Mouse (Mus musculus) duodenum, adult 2 months (tissue): ENCODE measurements around the gene Krt80. TPM values are rescaled to one million over a fixed set of nuclear protein-coding genes. Genes with fewer than 3 reads are reported as not detected.

Experiments used
- polyA plus RNA-seq: library from polyadenylated mRNA; depleted of rRNA; stranded (reverse); fragments of >200 nt; gene quantifications from 2 replicates; pipeline ENCODE4 v1.2.3, GENCODE M21; 2012; ENCODE audit warnings: low replicate concordance; rRNA removed

Krt80 gene
- polyA plus RNA-seq, result 0.53 and 2.5 TPM in 2 replicates

DNA sequence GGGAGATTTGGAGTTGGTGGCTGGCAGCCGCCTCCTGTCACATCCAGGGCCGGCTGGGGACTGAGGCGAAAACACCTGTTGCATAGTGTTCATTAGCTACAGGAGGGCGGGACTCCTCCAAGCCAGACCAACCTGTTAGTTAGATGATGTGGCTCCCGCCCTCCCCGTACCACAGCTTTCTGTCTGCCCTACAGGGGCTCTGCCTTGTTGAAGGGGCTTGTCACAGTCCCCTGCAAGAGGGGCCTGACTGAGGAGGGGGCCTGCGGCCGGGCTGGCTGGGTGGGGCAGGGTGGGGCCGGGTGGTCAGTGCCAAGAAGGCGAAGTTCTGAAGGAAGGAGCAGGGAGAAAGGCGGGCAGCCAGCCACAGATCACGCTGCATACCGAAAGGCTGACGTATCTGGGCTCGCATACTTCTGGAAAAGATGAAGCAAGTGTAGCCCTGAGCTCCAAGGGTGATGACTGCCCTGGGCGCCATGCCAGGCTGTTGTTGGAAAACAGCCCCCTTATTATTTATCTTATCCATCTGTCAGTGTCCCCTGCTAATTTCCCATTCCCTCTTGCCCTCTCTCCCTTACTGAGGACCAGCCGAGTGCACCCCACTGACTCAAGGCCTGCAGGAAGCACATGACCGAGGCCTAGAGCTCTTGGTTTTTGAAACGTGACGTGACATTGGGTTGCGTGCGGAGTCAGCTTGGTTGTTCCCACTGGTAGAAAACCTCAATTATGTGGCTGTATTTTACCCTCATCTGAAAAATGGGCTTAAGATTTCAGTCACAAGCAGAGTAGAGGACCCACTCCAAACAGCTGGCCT lies at the start of gene Krt80:
Gene Krt80, minus strand, starts transcription at position 62 of the 811 bp plus-strand sequence.

DNA sequence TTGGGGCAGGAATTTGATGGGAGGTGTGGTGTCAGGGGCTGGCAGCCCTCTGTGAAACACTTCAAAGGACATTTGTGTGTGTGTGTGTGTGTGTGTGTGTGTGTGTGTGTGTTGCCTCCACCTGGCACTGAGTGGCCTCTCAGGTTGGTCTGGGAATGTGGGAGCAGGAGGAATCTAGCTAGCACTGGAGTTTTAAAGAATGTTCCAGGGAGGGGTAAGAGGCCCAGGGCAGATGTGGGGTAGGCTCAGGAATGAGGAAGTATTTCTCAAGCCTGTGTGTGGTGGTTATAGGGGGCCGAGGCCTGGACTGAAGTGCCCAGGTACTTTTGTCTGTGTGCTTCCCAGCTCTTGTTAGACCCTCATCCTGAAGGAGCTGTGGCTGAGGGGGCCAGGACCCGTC lies 40.8 kb upstream of the Krt80 start, which contains the start of gene Krt7:
Gene Krt7, plus strand, starts transcription at position 269 of the 400 bp plus-strand sequence.

Other genes with a start within 250 kb of the Krt80 start
- 16.0 and 24.8 TPM in 2 replicates for gene Acvrl1, start 241.6 kb downstream of the Krt80 start, polyA plus RNA-seq
- gene Acvr1b, start 196.1 kb downstream of the Krt80 start, polyA plus RNA-seq, result 34.6 and 37.8 TPM in 2 replicates
- 11.1 and 12.9 TPM in 2 replicates for gene Grasp, start 146.0 kb downstream of the Krt80 start, polyA plus RNA-seq
- 7.1 and 11.9 TPM in 2 replicates for gene Nr4a1, start 115.9 kb downstream of the Krt80 start, polyA plus RNA-seq
- gene Atg101, start 85.9 kb downstream of the Krt80 start, polyA plus RNA-seq, result 23.4 and 25.2 TPM in 2 replicates
- 0.07 and 0.27 TPM in 2 replicates for gene 6030408B16Rik, start 77.0 kb downstream of the Krt80 start, polyA plus RNA-seq
- 24.5 and 50.1 TPM in 2 replicates for gene Krt7, start 40.9 kb upstream of the Krt80 start, polyA plus RNA-seq
- 0.51 TPM in 1 of 2 replicates, not detected in the other for gene Krt87, start 68.6 kb upstream of the Krt80 start, polyA plus RNA-seq
- 0.28 TPM in 1 of 2 replicates, not detected in the other for gene Krt88, start 77.6 kb upstream of the Krt80 start, polyA plus RNA-seq
- gene Krt81, start 93.6 kb upstream of the Krt80 start, polyA plus RNA-seq, result not detected in 2 replicates
- not detected in 2 replicates for gene Krt86, start 103.3 kb upstream of the Krt80 start, polyA plus RNA-seq
- 0.07 TPM in 1 of 2 replicates, not detected in the other for gene Krt83, start 121.3 kb upstream of the Krt80 start, polyA plus RNA-seq
- gene Gm49425, start 147.1 kb upstream of the Krt80 start, polyA plus RNA-seq, result not detected in 2 replicates
- not detected in 2 replicates for gene Krt84, start 162.7 kb upstream of the Krt80 start, polyA plus RNA-seq
- gene Krt82, start 180.5 kb upstream of the Krt80 start, polyA plus RNA-seq, result not detected in 2 replicates
- gene Krt90, start 192.8 kb upstream of the Krt80 start, polyA plus RNA-seq, result not detected in 2 replicates
- gene Krt75, start 203.7 kb upstream of the Krt80 start, polyA plus RNA-seq, result not detected in 2 replicates